Comparison of ENCODE assay signal across 11 mouse cellular contexts in the genomic region with DNA sequence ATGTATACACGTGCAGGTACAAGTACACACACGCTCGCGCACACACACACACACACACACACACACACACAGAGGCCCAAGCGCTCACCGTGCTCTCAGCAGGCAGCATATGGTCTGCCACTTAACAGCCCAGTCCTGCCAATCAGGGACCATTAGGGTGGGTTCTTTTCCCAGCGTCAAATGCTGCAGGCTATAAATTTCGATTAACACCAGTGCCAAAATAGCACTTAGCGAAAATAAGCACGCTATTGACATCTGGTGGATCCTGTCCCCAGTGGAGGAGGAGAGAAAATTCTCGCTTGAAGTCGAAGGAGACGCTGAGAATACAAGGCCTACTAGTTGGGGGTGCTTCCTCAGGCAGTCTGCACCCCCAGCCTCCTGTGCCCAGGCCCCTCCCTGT. TPM values are rescaled to one million over a fixed set of nuclear protein-coding genes. Genes with fewer than 3 reads are reported as not detected.
DNase-seq lines count a peak whose midpoint lies in the region; ATAC-seq lines count a peak whose summit lies in the region.
"Had no signal": no experiment of that assay in that cellular context is flagged by ENCODE, and none has a peak within 500 bp of the region (broad histone marks: within the 10 kb centered on the region; RNA-seq: fewer than 3 reads in every experiment).

No protein-coding gene starts in this region.

- peaks cover 3% of the 10 kb centered on the region; the same call in 1 of the 2 replicates for H3K36me3 ChIP-seq in neural tube, embryonic 11.5 days (ENCODE audit: control insufficient read depth, insufficient read depth, low read length)
- H3K36me3 ChIP-seq in forebrain, embryonic 16.5 days (ENCODE audit: control insufficient read depth, insufficient read depth): 0 out of 2 replicates have a peak, but pooled peaks cover 3% of the 10 kb centered on the region
- H3K36me3 ChIP-seq in limb, embryonic 13.5 days: peaks cover 42% of the 10 kb centered on the region

- no peak overlapping the region for H3K4me3 ChIP-seq in neural tube, embryonic 11.5 days (ENCODE audit: low read depth, low read length)
- H3K4me3 ChIP-seq in forebrain, embryonic 16.5 days (replicated peaks; ENCODE audit: low read length): no peak overlapping the region
- no peak overlapping the region for H3K4me3 ChIP-seq in limb, embryonic 13.5 days

- H3K4me1 ChIP-seq in neural tube, embryonic 11.5 days (ENCODE audit: control insufficient read depth, insufficient read depth, low read length): no peaks in the 10 kb centered on the region
- peaks cover 25% of the 10 kb centered on the region for H3K4me1 ChIP-seq in forebrain, embryonic 16.5 days (replicated peaks; ENCODE audit: control insufficient read depth, insufficient read depth, low read length)
- H3K4me1 ChIP-seq in limb, embryonic 13.5 days: peaks cover 17% of the 10 kb centered on the region

- no peak overlapping the region for H3K4me2 ChIP-seq in neural tube, embryonic 11.5 days (ENCODE audit: low read depth)
- H3K4me2 ChIP-seq in forebrain, embryonic 16.5 days (ENCODE audit: low read length): no peak overlapping the region
- H3K4me2 ChIP-seq in limb, embryonic 13.5 days (replicated peaks): no peak overlapping the region

- 0 out of 2 replicates have a peak overlapping the region, but pooled peaks have one; percentile 20 for H3K27ac ChIP-seq in neural tube, embryonic 11.5 days (ENCODE audit: low read depth, low read length)
- H3K27ac ChIP-seq in forebrain, embryonic 16.5 days (ENCODE audit: low read length): peak overlapping the region; percentile 67
- peak overlapping the region; percentile 44 for H3K27ac ChIP-seq in limb, embryonic 13.5 days
- H3K27ac ChIP-seq: liver, embryonic 14.5 days had no signal

- ATAC-seq in neural tube, embryonic 11.5 days (ENCODE audit: insufficient read depth, low FRiP score, low TSS enrichment): 0 out of 2 replicates have a peak, but pooled peaks have one; percentile 69
- ATAC-seq in forebrain, embryonic 16.5 days: peak; percentile 88
- ATAC-seq in limb, embryonic 13.5 days (ENCODE audit: low FRiP score, low read depth): peak; percentile 71; the same call in 1 of the 2 replicates

- no peaks in the 10 kb centered on the region for H3K27me3 ChIP-seq in neural tube, embryonic 11.5 days (ENCODE audit: control insufficient read depth, insufficient read depth, low read length)
- H3K27me3 ChIP-seq in forebrain, embryonic 16.5 days (replicated peaks; ENCODE audit: control insufficient read depth, insufficient read depth, low read length): no peaks in the 10 kb centered on the region
- H3K27me3 ChIP-seq in limb, embryonic 13.5 days: no peaks in the 10 kb centered on the region

- WGBS in neural tube, embryonic 11.5 days: 56% methylated on average over 13 of the region's 13 CpGs
- 30% methylated on average over 13 of the region's 13 CpGs for WGBS in forebrain, embryonic 16.5 days
- WGBS in limb, embryonic 13.5 days: 22% methylated on average over 13 of the region's 13 CpGs

- no peaks in the 10 kb centered on the region for H3K9me3 ChIP-seq in neural tube, embryonic 11.5 days (ENCODE audit: control insufficient read depth, low read length)
- no peaks in the 10 kb centered on the region for H3K9me3 ChIP-seq in forebrain, embryonic 16.5 days (ENCODE audit: control insufficient read depth, low read length)
- no peaks in the 10 kb centered on the region for H3K9me3 ChIP-seq in limb, embryonic 13.5 days

- no peak overlapping the region for H3K9ac ChIP-seq in neural tube, embryonic 11.5 days (ENCODE audit: low read length)
- H3K9ac ChIP-seq in forebrain, embryonic 16.5 days (replicated peaks; ENCODE audit: low read depth, low read length): no peak overlapping the region
- H3K9ac ChIP-seq in limb, embryonic 13.5 days: 0 out of 2 replicates have a peak overlapping the region, but pooled peaks have one; percentile 15
- H3K9ac ChIP-seq: liver, embryonic 14.5 days had no signal

- DNase-seq in neural tube, embryonic 11.5 days (ENCODE audit: low spot score): peak; percentile 38
- no peak for DNase-seq in neural tube, embryonic 10.5 days (ENCODE audit: extremely low spot score, low spot score)
- DNase-seq in urinary bladder, adult 2 months (ENCODE audit: low spot score): no peak
- no peak for DNase-seq in kidney, adult 18-20 months
- DNase-seq in cerebellum, adult 9-10 months: no peak
- DNase-seq: adrenal gland, postnatal 14 days; cerebellum, adult 9-11 months; thymus, postnatal 14 days had no signal

RNA-seq across cellular contexts. Expression of gene Fbxl18, which starts 25.8 kb away (rescaled TPM):
- 12.2 and 13.7 TPM in 2 replicates for polyA plus RNA-seq in neural tube, embryonic 11.5 days (2014; fragmentation: Nextera tagmentation; extraction: Ambion mirVana)
- polyA plus RNA-seq in forebrain, embryonic 16.5 days (2015; fragmentation: Nextera tagmentation; extraction: Ambion mirVana): 29.5 and 31.4 TPM in 2 replicates
- polyA plus RNA-seq in limb, embryonic 13.5 days (2015; fragmentation: Nextera tagmentation; extraction: Ambion mirVana): 14.1 and 16.1 TPM in 2 replicates
- polyA plus RNA-seq in urinary bladder, adult 2 months (2012; rRNA removed): 7.0 and 8.4 TPM in 2 replicates

RNA-seq across cellular contexts. Expression of gene Actb, which starts 37.1 kb away (rescaled TPM):
- polyA plus RNA-seq in neural tube, embryonic 11.5 days (2014; fragmentation: Nextera tagmentation; extraction: Ambion mirVana): 15,839 and 16,684 TPM in 2 replicates
- polyA plus RNA-seq in forebrain, embryonic 16.5 days (2015; fragmentation: Nextera tagmentation; extraction: Ambion mirVana): 15,087 and 15,431 TPM in 2 replicates
- 15,880 and 15,896 TPM in 2 replicates for polyA plus RNA-seq in limb, embryonic 13.5 days (2015; fragmentation: Nextera tagmentation; extraction: Ambion mirVana)
- polyA plus RNA-seq in urinary bladder, adult 2 months (2012; rRNA removed): 5,740 and 7,458 TPM in 2 replicates

RNA-seq across cellular contexts. Expression of gene Tnrc18, which starts 52.0 kb away (rescaled TPM):
- 32.5 and 34.7 TPM in 2 replicates for polyA plus RNA-seq in neural tube, embryonic 11.5 days (2014; fragmentation: Nextera tagmentation; extraction: Ambion mirVana)
- polyA plus RNA-seq in forebrain, embryonic 16.5 days (2015; fragmentation: Nextera tagmentation; extraction: Ambion mirVana): 34.8 and 40.4 TPM in 2 replicates
- polyA plus RNA-seq in limb, embryonic 13.5 days (2015; fragmentation: Nextera tagmentation; extraction: Ambion mirVana): 37.4 and 37.7 TPM in 2 replicates
- 21.4 and 49.1 TPM in 2 replicates for polyA plus RNA-seq in urinary bladder, adult 2 months (2012; rRNA removed)
